Mouse (Mus musculus) forebrain, embryonic 14.5 days (tissue): Measurements from ENCODE around the gene Stau1. TPM values are rescaled to one million over a fixed set of nuclear protein-coding genes. Genes with fewer than 3 reads are reported as not detected.
A peak's percentile ranks its signal among the peaks of the same experiment; 100 is the strongest.

Experiments used
- ATAC-seq: fragments of 200-750 bp; cut with Nextera tagmentation; 2 replicates; pipeline ENCODE4 v1.8.0; 2017; ENCODE audit warnings: mild to moderate bottlenecking, moderate library complexity
- DNase-seq: peaks from one replicate; pipeline ENCODE4 v3.0.0-alpha.2; 2015; ENCODE audit warnings: low spot score
- H3K27ac ChIP-seq: fragments of 300-500 bp; sonication (generic); 2 replicates; pipeline ENCODE4 v1.5.1; 2014; ENCODE audit warnings: low read depth, mild to moderate bottlenecking, control low read depth, low read length, moderate library complexity
- H3K27me3 ChIP-seq: fragments of 300-500 bp; sonication (generic); replicated peaks from 2 replicates; pipeline ENCODE4 v1.6.1; 2014; ENCODE audit warnings: low read length, control low read depth, mixed read lengths; ENCODE audit not compliant: control insufficient read depth, insufficient read depth
- H3K36me3 ChIP-seq: fragments of 300-500 bp; sonication (generic); 2 replicates; pipeline ENCODE4 v1.6.1; 2014; ENCODE audit warnings: low read length, control low read depth; ENCODE audit not compliant: control insufficient read depth, insufficient read depth
- H3K4me1 ChIP-seq: fragments of 300-500 bp; sonication (generic); 2 replicates; pipeline ENCODE4 v1.6.1; 2014; ENCODE audit warnings: antibody characterized with exemption, low read length, control low read depth; ENCODE audit not compliant: control insufficient read depth, insufficient read depth
- H3K4me2 ChIP-seq: fragments of 300-500 bp; sonication (generic); 2 replicates; pipeline ENCODE4 v1.6.1; 2014; ENCODE audit warnings: mild to moderate bottlenecking, control low read depth, low read length
- H3K4me3 ChIP-seq: fragments of 300-500 bp; sonication (generic); 2 replicates; pipeline ENCODE4 v1.5.1; 2014; ENCODE audit warnings: low read depth, low read length, control low read depth
- H3K9ac ChIP-seq: fragments of 300-500 bp; sonication (generic); 2 replicates; pipeline ENCODE4 v1.6.1; 2014; ENCODE audit warnings: mild to moderate bottlenecking, low read length, control low read depth, moderate library complexity
- H3K9me3 ChIP-seq: fragments of 300-500 bp; sonication (generic); replicated peaks from 2 replicates; pipeline ENCODE4 v1.6.1; 2016; ENCODE audit warnings: low read length, control low read depth, mixed read lengths; ENCODE audit not compliant: control insufficient read depth
- WGBS: fragments of 180-500 bp; shearing (Covaris S2); extraction: QIAGEN DNeasy Blood & Tissue Kit; methylation state at CpG from one replicate; pipeline ENCODE4 v1.1.7; 2014; 5-methylcytosine and 5-hydroxymethylcytosine counted together
- polyA plus RNA-seq: library from polyadenylated mRNA; unstranded; fragments of >200 nt; fragmentation: Nextera tagmentation; extraction: Ambion mirVana; gene quantifications from 2 replicates; pipeline ENCODE4 v1.2.1, GENCODE M21; 2014

Gene Stau1
- polyA plus RNA-seq, 1 experiment from 2014 or later: 81.7 TPM

DNA sequence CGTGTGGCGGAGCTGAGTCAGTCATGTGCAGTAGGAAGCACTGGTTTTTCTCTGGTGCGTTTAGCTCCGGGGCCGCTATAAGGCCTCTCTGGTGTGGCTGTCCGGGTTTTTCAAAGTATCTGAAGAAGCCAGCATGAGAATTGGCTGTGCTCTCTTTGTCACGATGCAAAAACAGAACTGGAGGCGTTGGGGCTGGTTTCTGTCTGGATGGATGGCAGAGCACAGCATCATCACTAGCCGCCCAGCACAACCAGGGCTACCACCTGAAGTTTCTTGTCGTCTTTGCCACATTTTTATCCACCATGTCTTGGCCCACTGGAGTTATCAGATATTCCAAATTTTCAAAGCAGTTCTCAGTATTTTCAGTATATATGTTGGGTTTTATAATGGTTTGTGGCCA is 47.2 kb downstream of the Stau1 start:
- Histone ChIP-seq H3K4me1 (0 out of 2 replicates have a peak, but pooled peaks cover 3% of the 10 kb centered on the region), H3K4me3 (no peak overlapping the region), H3K27ac (no peak overlapping the region), H3K9me3 (no peaks in the 10 kb centered on the region), H3K36me3 (peaks cover 96% of the 10 kb centered on the region), H3K27me3 (no peaks in the 10 kb centered on the region), H3K9ac (no peak overlapping the region), H3K4me2 (no peak overlapping the region)
- ATAC-seq (no peak), DNase-seq (no peak)
- WGBS: 89% methylated on average over 10 of the region's 10 CpGs

DNA sequence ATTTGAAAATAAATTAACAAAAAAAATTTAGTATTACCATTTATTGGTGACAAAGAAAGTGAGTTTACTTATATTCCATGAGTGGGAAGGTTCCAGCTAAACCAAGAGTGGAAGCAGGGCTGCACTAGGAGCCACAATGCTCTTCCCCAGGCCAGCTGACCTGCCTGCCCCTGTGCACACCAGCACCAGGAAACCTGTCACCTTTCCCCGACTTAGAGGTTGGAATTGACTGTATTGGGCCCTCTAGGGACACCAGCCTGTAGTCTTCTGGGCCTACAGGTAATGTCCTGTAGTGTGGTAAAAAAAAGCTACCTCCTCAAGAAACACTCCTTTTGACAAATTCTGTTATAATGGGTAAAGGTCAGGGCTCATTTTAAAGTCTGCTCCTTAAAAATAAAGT is 47.9 kb downstream of the Stau1 start:
- Histone ChIP-seq H3K4me1 (0 out of 2 replicates have a peak, but pooled peaks cover 3% of the 10 kb centered on the region), H3K36me3 (peaks cover 96% of the 10 kb centered on the region), H3K4me2 (no peak overlapping the region), H3K9me3 (no peaks in the 10 kb centered on the region), H3K27ac (no peak overlapping the region), H3K9ac (no peak overlapping the region), H3K27me3 (no peaks in the 10 kb centered on the region), H3K4me3 (no peak overlapping the region)
- 58% methylated on average over 1 of the region's 1 CpGs for WGBS
- DNase-seq: no peak
- ATAC-seq: no peak

DNA sequence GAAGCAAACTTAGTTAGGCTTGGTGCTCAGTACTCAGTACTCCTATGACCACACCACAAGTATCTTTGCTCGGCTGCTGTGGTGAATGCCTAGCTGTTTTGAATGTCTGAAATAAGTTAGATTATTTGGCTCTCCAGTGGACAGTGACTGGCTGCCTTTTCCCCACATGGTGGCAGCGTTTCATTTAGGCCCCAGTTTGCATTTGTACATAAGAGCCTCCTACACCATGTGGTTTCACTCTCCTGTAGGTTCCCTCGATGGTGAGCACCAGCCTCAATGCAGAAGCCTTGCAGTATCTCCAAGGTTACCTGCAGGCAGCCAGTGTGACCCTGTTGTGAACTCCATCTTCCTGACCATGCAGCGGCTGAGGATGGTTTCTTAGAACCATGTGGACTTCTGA is 50.6 kb downstream of the Stau1 start:
- no peaks in the 10 kb centered on the region for H3K27me3 ChIP-seq

DNA sequence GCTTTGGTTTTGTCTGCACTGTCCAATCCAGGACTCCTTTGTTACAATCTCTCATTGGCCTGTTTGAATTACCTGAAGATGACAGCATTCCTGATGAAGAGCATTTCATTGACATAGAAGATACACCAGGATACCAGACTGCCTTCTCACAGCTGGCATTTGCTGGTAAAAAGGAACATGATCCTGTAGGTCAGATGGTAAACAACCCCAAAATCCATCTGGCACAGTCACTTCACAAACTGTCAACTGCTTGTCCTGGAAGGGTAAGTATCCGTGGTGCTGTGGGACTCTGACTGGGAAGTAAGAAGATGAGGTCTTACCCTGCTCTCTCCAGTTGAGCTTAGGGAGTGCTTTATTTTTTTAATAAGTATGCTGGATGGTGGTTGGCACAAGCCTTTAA is 51.8 kb downstream of the Stau1 start:
- ATAC-seq (no peak), DNase-seq (no peak)
- H3K9ac ChIP-seq: no peak overlapping the region
- no peaks in the 10 kb centered on the region for H3K27me3 ChIP-seq
- H3K27ac ChIP-seq: no peak overlapping the region
- no peaks in the 10 kb centered on the region for H3K9me3 ChIP-seq
- H3K36me3 ChIP-seq: peaks cover 92% of the 10 kb centered on the region
- 81% methylated on average over 1 of the region's 1 CpGs for WGBS
- no peaks in the 10 kb centered on the region for H3K4me1 ChIP-seq
- no peak overlapping the region for H3K4me3 ChIP-seq
- no peak overlapping the region for H3K4me2 ChIP-seq

More for the DNA sequence above, 50.6 kb downstream of the Stau1 start:
- Histone ChIP-seq H3K9ac (no peak overlapping the region), H3K9me3 (no peaks in the 10 kb centered on the region), H3K4me1 (no peaks in the 10 kb centered on the region), H3K4me3 (no peak overlapping the region), H3K4me2 (no peak overlapping the region), H3K36me3 (peaks cover 94% of the 10 kb centered on the region), H3K27ac (no peak overlapping the region)
- peak; percentile 37 for DNase-seq
- ATAC-seq: no peak
- WGBS: 61% methylated on average over 4 of the region's 4 CpGs

DNA sequence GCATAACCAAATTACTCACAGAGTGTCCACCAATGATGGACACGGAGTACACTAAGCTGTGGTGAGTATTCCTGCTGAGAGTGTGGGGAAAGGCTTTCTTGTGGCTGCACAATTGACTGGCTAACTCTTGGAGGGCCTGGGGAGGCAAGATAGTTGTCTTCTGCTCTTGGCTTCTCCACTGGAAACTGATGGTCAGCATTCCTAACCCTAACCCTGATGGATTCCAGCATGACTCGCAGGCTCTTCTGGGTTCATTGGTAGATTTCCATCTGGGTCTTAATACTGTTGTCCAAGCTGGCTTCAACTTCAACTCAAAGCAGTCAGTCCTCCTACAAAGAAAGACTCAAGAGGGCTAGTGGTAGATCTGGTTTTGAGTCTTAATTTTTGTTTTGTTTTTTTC is 53.0 kb downstream of the Stau1 start:
- no peak overlapping the region for H3K4me2 ChIP-seq
- no peaks in the 10 kb centered on the region for H3K9me3 ChIP-seq
- peaks cover 92% of the 10 kb centered on the region for H3K36me3 ChIP-seq
- DNase-seq (no peak), ATAC-seq (no peak)
- H3K9ac ChIP-seq: no peak overlapping the region
- 94% methylated on average over 2 of the region's 2 CpGs for WGBS
- no peak overlapping the region for H3K4me3 ChIP-seq
- H3K4me1 ChIP-seq: no peaks in the 10 kb centered on the region
- no peaks in the 10 kb centered on the region for H3K27me3 ChIP-seq
- H3K27ac ChIP-seq: no peak overlapping the region

DNA sequence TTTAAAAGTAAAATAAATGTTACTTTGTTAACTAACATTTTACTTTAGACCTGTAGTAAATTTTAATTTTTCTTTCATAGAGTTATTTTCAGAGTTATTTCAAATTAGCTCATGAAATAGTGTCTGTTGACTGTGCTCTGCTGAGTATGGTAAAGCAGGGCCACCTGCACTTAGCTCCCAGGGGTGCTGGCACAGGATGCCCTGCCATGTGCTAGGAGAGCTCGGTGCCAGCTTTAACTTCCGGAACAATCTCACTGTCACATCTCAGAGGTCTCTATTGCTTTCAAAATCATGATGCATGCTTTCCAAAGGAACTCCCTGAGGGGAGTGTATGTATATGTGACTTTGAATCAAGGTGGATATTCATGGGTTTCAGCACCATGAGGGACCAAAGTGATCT is 59.9 kb downstream of the Stau1 start:
- Histone ChIP-seq H3K36me3 (peaks cover 91% of the 10 kb centered on the region), H3K4me3 (no peak overlapping the region), H3K4me1 (no peaks in the 10 kb centered on the region), H3K9me3 (no peaks in the 10 kb centered on the region), H3K9ac (no peak overlapping the region), H3K27ac (no peak overlapping the region), H3K4me2 (no peak overlapping the region), H3K27me3 (no peaks in the 10 kb centered on the region)
- DNase-seq: no peak
- 92% methylated on average over 2 of the region's 2 CpGs for WGBS
- ATAC-seq: no peak

DNA sequence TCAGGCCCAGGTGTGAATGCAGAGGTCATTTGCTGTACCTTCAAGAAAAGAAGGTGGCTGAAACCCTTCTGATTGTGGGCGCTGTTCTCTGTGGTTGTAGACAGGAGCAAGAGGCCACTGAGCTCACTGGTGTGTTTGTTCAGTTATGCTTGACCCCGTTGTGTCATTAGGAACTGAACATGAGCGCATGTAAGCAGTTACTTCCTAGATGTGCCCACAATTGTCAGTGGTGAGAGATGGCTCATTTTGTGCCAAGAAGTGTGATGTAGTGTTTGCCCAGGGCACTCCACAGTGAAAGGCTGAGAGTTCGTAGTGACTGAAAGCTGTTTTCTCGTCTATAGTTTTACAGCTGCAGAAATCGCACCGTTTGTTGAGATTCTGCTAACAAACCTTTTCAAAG is 60.5 kb downstream of the Stau1 start:
- ATAC-seq (no peak), DNase-seq (no peak)
- Histone ChIP-seq H3K4me1 (no peaks in the 10 kb centered on the region), H3K27me3 (no peaks in the 10 kb centered on the region), H3K4me3 (no peak overlapping the region), H3K27ac (no peak overlapping the region), H3K4me2 (no peak overlapping the region), H3K9me3 (no peaks in the 10 kb centered on the region), H3K36me3 (peaks cover 91% of the 10 kb centered on the region), H3K9ac (no peak overlapping the region)
- 95% methylated on average over 7 of the region's 7 CpGs for WGBS

DNA sequence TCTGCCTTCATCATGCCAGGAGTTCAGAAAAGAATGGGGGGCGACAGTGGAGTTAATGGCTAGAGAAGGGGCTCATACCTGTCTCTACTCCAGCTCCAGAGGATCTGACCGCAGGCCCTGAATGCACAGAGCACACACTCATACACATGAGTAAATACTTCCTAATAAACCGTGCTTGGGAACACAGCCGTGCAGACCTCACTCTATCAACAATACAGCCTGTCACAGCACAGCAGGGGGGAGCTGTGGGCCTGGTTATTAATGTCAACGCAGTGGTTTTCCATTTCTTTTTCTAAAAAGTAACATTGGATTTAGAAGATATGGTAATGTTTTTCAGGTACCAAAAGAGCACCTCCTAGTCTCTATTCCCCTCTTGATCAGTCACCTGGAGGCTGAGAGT is 61.7 kb downstream of the Stau1 start:
- no peak overlapping the region for H3K4me3 ChIP-seq
- H3K4me1 ChIP-seq: no peaks in the 10 kb centered on the region
- H3K9ac ChIP-seq: no peak overlapping the region
- H3K9me3 ChIP-seq: no peaks in the 10 kb centered on the region
- no peak overlapping the region for H3K27ac ChIP-seq
- DNase-seq (no peak), ATAC-seq (no peak)
- H3K27me3 ChIP-seq: no peaks in the 10 kb centered on the region
- H3K36me3 ChIP-seq: peaks cover 91% of the 10 kb centered on the region
- H3K4me2 ChIP-seq: no peak overlapping the region
- 58% methylated on average over 5 of the region's 5 CpGs for WGBS

DNA sequence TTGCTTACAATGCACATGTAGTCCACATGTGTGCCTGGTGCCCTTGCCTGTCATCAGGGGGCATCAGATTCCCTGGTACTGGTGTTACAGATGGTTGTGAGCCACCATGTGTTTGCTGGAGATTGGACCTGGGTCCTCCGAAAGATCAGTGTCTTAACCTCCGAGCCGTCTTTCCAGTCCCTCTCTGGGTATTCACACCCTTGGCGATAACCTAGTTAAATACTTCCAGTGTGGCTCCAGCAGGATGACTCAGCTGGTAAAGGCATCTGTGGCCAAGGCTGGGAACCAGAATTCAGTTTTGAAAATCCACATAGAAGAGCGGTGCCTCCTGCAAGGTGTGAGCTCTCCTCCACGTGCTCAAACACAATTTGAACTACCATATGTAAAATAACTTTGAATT is 62.2 kb downstream of the Stau1 start:
- WGBS: 92% methylated on average over 6 of the region's 6 CpGs
- no peak for DNase-seq
- Histone ChIP-seq H3K4me2 (no peak overlapping the region), H3K9me3 (no peaks in the 10 kb centered on the region), H3K27me3 (no peaks in the 10 kb centered on the region), H3K4me3 (no peak overlapping the region), H3K4me1 (no peaks in the 10 kb centered on the region), H3K27ac (no peak overlapping the region), H3K36me3 (peaks cover 91% of the 10 kb centered on the region), H3K9ac (no peak overlapping the region)
- ATAC-seq: no peak
